Mouse (Mus musculus) v-Abl transformed pro-B cells (cell line): Measurements from ENCODE around the gene Pum3.

Experiments used
- in situ Hi-C, 2 experiments: fragments of 400-800 bp; cut with MboI; formaldehyde crosslinking; loops; one replicate each; pipeline ENCODE4 v1.15.1; 2025; ENCODE audit not compliant: unreplicated experiment in 2 of 2

Pum3 gene

DNA sequence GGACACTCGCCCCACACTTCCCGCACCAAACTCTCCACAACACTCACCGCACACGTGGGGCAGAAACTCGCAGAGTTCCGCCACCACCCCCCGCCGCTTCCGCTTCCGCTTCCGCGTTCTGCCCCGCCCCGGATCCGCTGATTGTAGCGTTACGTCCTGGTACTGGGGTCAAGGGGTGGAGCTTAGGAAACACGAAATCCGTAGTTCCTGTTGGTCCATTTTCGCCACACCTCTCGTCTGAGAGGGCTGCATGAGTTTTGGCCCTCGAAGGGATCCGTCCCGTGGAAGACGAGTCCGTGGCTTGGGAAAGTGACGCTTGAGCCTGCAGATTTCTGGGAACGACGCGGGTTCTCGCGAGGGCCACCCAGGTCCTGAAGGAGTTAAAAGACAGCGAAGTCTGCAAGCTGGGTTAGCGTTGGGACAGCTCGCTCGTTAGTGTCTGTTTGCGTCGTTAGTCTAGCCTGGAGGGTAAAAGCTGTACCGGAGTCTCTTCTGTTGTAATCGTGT is at the start of gene Pum3:
Gene Pum3, minus strand, starts transcription at position 81 of the 507 bp plus-strand sequence.
- in situ Hi-C loops, result loop anchor here (5.0 to 25.0 kb wide), 12 partner anchors 307 to 1908 kb away; partner anchors contain the start of genes Dmrt2 (in 1 of the 2), Insl6 (in 1 of the 2), Rfx3 (in 1 of the 2) and Rln1 (in 1 of the 2)

DNA sequence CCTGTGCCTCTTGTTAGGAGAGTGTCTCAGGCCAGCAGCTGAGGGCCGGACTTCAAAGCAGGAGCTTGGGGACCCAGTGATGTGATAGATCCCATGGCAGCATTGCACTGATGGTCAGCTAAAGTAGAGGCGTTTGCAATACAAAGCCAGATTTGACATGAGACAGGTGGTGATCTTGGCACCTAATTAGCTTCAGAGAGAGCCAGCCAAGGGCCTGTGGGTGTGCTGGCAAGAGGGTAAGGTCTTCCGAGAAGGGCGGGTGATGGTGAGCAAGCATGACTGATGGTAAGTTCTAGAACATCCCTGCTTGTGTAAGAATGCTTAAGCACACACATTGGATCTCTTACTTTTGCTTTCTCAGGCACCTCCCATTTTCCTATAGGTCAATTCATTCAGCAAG is 37.1 kb upstream of the Pum3 start:
- in situ Hi-C loops, result loop anchor here in 1 of 2 experiments (25.0 kb wide), 1 partner anchor 646 kb away; no protein-coding TSS in a partner anchor

DNA sequence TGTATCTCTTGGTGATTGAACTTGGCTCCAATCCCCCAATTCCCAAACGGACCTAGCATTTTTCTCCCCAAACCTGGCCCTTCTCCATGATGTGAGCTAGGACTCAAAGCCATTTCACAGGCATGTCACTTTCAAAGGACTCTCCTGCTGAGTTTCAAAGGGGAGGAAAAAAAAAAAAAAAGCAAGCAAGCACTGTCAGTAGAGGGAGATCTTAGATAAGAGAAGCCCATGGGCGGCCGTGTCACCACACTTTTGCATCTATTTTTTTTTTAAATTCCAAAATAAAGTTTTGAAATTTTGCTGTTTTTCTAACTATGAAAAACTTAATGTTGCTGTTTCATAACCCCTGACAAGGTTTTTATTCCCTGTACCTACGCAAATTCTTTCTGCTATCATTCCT is 33.0 kb upstream of the Pum3 start:
- in situ Hi-C loops, result loop anchor here in 1 of 2 experiments (25.0 kb wide), 1 partner anchor 650 kb away; no protein-coding TSS in a partner anchor

DNA sequence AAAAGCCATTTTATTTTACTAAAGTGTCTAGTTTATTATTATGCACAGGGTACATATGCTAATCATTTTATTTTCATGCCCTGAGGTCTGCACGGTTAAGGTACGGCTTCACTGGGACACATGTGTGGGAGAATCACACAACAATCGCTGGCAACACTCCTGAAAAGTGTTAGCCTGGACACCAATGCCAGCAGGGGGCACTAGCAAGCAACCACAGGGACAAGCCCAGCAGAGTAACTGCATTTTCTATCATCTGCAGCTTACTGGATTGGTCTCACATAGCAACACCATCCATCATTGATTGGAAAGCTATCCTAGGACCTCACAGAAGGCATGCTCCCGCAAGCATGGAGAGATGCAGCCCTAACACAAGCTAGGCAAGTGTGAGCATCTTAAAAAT is 20.8 kb upstream of the Pum3 start:
- in situ Hi-C loops, result loop anchor here in 1 of 2 experiments (25.0 kb wide), 1 partner anchor 662 kb away; no protein-coding TSS in a partner anchor

DNA sequence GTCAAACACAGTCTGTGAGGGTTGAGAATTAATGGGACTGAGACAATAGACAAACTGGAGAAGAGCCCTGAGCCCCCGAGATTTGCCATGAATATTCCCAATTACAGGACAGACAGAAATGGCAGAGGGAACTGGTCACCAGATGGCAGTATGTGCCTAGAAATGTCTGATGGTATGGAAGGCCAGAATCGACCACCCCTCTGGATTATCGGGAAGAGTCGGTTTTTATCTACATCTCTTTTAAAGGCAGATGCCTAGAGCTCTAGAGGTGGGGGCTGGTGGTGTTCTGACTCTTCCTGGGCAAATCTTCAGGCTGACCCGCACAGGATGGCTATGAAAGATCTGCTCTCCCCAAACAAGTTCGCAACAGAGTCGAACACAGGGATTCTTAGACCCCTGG is 17.9 kb upstream of the Pum3 start:
- in situ Hi-C loops, result loop anchor here (5.0 to 25.0 kb wide), 9 partner anchors 465 to 1905 kb away; partner anchors contain the start of genes Dmrt2 (in 1 of the 2), Insl6 (in 1 of the 2), Rfx3 (in 1 of the 2) and Rln1 (in 1 of the 2)

DNA sequence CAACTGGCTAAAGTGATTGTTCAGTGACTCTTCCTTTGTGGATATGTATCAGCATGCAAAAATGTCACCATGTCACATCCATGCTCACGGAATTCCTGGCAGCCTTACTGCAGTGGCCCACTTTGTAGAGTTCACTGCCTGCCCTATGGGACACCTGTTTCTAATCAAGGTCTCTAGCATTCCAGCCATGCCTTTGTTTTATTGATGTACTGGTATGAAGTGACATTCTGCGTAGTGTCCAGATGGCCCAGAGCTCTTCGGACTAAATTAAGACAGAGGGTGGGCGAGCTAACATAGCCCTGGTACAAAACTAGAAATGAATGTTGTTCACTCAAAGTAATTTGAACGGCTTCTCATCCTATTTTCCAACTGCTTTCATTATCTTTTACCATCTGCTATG is 11.5 kb upstream of the Pum3 start:
- in situ Hi-C loops, result loop anchor here (10.0 to 25.0 kb wide), 7 partner anchors 471 to 1896 kb away; partner anchors contain the start of genes Dmrt2 (in 1 of the 2), Insl6 (in 1 of the 2), Rfx3 (in 1 of the 2) and Rln1 (in 1 of the 2)

DNA sequence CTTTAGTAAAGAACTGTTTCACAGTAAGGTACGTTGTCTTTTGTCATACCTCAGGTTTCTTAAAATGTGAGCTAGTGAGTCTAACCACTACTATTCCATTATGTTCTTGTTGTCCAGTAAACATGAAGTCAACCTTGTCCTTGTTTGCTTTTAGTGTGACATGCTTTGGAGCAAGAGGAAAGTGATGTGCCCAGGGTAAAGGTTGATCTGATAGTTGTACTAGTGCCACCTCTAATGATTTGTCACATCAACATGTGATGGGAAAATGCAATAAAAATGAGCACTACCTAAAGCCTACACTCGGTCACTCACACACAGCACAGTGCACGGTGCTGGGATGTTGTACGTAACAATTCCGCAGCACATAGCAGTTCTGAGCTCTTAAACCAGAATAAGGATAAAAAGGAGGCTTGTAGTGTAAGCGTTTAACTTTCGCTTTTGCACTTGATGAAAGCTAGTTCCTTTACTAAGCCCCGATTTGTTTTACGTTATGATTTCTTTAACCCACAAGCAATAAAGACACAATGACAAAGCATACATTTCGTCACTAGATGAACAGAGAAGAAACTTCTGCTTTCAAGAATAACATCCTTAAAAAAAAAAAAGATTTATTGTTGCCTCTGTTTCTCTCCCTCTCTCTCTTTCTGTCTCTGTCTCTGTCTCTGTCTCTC is 8.5 kb upstream of the Pum3 start:
- in situ Hi-C loops, result loop anchor here (10.0 to 25.0 kb wide), 8 partner anchors 474 to 1899 kb away; partner anchors contain the start of genes Dmrt2 (in 1 of the 2), Insl6 (in 1 of the 2), Rfx3 (in 1 of the 2) and Rln1 (in 1 of the 2)

DNA sequence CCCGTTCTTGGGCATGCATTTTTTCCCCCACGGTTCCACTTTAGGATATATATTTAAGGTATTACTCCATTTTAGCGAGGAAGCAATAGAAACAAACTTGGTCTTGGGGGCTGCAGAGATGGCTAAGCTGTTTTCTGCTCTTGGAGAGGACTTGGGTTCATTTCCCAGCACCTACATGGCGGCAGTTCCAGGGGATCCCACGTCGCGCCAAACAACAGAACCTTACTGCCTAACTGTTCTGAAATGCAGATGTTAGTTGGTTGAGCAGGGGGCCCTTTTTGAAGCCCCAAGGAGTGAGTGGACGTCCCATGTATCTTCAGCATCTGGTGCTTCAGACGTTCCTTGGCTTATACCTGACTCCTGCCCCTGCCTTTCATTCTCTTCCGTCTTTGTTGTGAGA is 781 bp upstream of the Pum3 start:
- in situ Hi-C loops, result loop anchor here (10.0 to 25.0 kb wide), 8 partner anchors 482 to 1907 kb away; partner anchors contain the start of genes Dmrt2 (in 1 of the 2), Insl6 (in 1 of the 2), Rfx3 (in 1 of the 2) and Rln1 (in 1 of the 2)

DNA sequence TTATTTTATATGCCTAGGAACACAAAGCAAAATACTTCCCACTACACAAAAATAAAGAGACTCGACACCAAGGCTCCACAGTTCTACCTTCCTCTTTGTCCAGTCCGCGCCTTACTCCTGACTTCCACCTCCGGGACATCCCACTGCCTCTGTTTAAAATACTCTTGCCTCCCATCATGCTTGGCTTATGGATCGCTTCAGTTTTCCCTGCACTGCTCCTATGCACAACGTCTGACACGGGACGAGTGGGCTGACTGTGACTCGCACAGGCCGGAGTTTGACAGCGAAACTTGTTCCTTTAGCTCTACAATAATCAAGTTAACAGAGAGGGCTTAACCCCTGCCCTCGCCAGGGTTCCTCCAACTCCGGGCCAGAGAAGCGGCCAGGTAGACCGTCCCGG is 344 bp downstream of the Pum3 start:
- in situ Hi-C loops, result loop anchor here (5.0 to 25.0 kb wide), 10 partner anchors 307 to 1908 kb away; partner anchors contain the start of genes Dmrt2 (in 1 of the 2), Insl6 (in 1 of the 2), Rfx3 (in 1 of the 2) and Rln1 (in 1 of the 2)

DNA sequence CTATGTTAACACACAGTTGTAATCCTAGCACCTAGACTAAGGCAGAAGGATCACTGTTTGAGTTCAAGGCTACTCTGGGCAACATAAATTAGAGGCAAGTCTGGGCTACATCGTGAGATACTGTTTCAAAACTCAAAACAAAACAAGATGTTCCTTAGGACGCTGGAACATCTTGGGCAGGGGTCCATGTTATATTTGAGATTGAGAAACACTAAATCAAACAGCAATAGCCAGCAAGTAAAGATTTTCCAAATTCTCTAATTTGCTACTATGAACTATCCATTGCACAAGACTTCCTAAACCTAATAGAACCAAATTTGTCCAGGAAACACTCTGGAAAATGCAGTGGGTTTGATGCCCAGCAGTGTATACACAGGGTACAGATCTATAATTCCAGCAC is 1.8 kb downstream of the Pum3 start:
- in situ Hi-C loops, result loop anchor here (5.0 to 25.0 kb wide), 10 partner anchors 306 to 1909 kb away; partner anchors contain the start of genes Dmrt2 (in 1 of the 2), Insl6 (in 1 of the 2), Rfx3 (in 1 of the 2) and Rln1 (in 1 of the 2)

DNA sequence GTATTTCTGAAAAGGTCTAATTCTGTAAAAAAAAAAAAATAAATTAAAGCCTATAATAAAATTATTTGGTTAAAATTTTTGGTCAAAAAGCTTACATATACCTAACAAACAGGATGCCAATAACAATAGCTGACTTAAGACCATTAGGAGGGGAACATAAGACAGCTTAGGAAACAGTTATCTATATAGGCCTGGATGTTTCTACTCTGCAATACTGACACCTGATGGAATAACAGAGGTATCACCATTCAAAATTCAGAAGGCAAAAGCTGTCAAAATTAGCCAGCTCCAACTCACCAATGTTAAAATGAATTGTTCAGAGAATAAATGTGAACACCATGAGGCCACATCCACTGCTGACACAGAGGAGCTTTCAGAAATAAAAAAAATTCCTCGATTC is 3.2 kb downstream of the Pum3 start:
- in situ Hi-C loops, result loop anchor here (5.0 to 25.0 kb wide), 10 partner anchors 304 to 1911 kb away; partner anchors contain the start of genes Dmrt2 (in 1 of the 2), Insl6 (in 1 of the 2), Rfx3 (in 1 of the 2) and Rln1 (in 1 of the 2)

DNA sequence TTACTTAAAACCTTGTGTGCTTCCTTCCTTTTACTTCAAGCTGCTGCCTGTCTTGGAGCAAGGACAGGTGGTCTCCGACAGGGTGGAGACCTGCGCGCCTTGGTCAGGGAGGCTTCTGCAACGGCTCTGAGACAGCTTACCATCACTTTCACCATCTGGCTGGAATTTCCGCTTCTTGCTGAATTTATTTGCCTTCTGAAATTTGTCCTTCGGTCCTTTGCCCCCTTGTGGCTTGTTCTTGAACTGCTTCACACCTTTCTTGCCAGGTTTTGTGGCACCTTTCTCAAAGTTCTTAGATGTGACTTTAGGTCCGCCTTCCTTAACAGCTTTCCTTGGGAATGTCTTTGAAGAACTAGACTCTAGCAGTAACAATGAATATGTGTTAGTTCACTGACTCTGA is 4.0 kb downstream of the Pum3 start:
- in situ Hi-C loops, result loop anchor here (5.0 to 25.0 kb wide), 10 partner anchors 303 to 1912 kb away; partner anchors contain the start of genes Dmrt2 (in 1 of the 2), Insl6 (in 1 of the 2), Rfx3 (in 1 of the 2) and Rln1 (in 1 of the 2)

DNA sequence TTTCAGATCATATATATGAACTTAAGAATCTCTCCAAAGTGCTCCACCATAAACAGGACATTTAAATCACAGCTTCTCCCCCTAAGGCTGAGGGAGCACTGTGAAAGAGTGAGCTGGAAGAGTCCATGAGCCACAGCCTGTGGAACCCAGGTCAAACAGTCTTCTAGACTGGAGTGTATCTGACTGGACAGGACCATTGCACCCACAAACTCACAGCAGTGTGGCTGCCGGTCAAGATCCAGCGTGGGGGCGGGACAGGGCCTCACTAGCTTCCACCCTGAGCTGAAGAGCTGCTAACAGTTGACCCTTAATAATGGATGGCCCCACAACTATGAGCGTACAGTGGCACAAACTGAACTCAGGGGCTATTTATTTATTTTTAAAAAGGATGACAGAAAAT is 12.2 kb downstream of the Pum3 start:
- in situ Hi-C loops, result loop anchor here in 1 of 2 experiments (5.0 kb wide), 2 partner anchors 295 to 450 kb away; no protein-coding TSS in a partner anchor

DNA sequence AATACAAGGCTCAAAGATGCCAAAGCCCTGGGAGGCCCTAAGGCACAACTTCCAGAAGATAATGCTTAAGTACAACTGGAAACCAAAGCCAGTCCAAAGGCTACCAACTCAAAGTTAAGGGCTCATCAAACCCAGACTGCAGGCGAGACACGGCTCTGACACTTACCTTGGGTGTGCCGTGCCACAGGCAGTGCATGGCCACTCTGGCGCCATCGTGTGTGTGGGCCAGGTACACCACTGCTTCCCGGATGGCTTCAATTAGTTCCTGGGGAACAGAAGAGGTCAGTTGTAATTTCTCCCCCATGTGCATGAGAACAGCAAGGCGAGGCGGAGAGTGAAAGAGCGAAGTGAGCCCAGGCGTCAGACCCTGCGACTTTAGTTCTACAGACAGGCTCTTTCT is 13.1 kb downstream of the Pum3 start:
- in situ Hi-C loops, result loop anchor here in 1 of 2 experiments (5.0 kb wide), 2 partner anchors 294 to 449 kb away; no protein-coding TSS in a partner anchor

DNA sequence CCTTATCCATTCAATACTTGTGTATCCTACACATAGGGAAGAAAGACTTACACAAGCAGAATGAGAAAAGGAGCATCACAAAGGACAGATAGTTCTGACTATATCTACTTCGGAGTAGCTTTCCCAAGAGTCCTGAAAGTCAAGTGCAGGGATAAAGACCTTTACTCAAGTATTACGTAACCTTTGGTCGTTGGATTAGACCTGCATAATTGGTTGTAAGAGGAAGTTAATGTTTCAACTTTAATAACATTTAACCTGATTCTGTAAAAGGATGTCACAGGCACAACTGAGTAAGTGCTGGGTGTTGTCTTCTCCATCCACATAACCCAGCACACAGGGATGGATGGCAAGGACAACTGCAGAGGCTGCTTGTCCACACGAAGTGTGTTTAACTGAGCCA is 18.3 kb downstream of the Pum3 start:
- in situ Hi-C loops, result no loop called here

DNA sequence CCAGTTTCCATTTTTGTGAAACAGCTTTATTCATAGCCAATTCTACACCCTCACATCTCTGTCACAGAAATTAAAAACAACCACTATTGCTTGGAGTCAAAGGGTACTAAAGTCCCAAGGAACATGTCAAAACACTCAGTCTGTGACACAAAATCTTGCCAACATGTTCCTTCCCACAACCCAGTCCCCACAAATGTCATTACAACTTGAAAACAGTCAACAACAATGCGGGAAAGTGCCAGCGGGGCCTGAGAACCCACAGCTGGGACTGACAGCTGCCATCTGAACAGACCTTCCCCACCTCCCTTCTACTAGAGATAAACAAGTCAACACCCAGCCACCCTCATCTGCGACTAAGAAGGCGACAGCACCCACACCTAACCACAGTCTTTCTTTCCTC is 18.9 kb downstream of the Pum3 start:
- in situ Hi-C loops, result no loop called here

DNA sequence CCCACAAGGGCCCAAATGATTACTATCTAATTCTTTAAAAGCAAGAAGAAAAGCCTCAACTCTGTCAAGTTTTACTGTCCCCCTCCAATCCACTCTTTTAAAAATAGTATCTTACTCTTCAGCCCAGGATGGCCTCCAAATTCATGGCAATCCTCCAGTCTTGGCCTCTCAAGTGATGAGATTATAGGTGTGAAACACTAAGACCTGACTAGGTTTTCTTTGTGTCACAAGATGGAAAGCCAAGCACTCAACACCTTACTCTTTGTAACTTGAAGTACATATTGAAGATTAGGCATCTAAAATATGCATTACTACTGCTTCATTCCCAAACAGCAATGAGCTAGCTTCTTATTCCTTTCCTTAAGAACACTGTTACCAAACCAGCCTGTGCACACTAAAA is 19.8 kb downstream of the Pum3 start:
- in situ Hi-C loops, result no loop called here

DNA sequence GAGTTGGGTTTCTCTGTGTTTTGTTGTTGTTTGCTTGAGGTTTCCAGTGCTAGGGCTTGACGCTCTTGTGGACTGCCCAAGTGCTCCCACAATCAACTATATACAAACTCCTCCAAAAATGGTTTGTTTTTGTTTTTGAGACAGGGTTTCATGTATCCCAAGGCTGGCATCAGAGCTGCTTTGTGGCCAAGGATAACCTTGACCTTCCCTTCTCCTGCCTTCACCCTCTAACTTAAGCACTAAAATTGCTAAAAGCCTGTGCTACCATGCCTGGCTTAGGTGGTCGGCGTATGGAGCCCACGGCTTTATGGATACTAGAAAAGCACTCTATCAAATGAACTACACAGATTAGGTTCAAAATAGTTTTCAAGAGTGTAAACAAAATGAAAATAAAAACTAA is 20.4 kb downstream of the Pum3 start:
- in situ Hi-C loops, result no loop called here

DNA sequence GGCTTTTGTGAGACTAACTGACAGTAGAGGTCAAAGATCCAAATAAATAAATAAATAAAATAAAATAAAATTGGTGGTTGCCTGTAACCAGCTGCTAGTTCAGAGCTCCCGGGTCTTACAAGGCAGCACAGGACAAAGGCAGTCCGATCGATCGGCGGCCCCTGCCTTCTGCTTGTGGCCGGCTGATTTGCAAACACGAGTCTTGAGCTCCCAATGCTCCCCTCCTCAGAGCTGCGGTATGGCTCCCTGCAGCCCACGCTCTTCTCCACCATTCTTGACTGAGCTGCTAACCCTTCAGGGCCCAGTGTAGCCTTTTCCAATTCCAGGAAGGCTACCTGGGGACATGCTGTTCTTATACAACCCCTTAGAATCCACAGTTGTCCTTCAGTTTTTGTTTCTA is 31.8 kb downstream of the Pum3 start:
- in situ Hi-C loops, result no loop called here

DNA sequence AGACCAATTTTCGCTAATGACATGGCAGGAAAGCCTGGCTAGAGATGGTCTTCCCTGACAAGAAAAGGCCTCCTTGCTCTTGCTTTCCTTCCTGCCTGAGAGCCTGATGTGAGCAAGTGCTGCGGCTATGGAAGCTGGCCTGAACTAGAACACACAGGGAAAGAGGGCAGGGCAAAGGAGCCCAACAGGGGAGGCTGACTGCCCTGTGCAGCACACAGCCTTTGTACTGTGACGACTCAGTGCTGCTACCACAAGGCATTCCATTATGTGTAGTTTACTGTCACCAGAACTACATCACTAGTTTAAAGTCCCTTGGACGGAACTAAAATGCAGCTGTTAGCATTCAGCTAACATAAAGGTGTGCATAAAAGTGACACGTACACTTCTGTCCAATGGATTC is 32.4 kb downstream of the Pum3 start:
- in situ Hi-C loops, result no loop called here

DNA sequence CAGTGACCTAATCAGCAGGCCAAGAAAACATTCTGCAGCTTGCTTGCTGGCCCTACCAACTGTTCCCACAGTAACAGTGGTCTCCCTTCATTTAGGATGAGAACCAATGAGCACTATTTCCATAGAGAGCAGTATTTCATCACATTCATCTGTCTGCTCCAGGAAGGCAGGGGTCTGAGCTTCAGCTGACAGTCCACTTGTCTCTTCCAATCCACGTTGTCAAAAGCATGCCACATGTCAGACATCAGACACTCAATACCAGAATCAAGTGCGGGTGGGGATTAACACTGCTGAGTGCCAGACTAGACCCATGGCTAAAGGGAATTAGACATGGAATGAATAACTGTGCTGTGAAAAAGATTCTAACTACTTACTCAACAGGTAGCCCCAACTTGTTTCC is 32.9 kb downstream of the Pum3 start:
- in situ Hi-C loops, result no loop called here
